Mouse (Mus musculus) ovary, postnatal 10 days (tissue): Measurements from ENCODE around the gene Il13.

Experiments
- DNase-seq: peaks from one replicate; pipeline ENCODE4 v3.0.0; 2022; ENCODE audit warnings: low spot score

Gene Il13

DNA sequence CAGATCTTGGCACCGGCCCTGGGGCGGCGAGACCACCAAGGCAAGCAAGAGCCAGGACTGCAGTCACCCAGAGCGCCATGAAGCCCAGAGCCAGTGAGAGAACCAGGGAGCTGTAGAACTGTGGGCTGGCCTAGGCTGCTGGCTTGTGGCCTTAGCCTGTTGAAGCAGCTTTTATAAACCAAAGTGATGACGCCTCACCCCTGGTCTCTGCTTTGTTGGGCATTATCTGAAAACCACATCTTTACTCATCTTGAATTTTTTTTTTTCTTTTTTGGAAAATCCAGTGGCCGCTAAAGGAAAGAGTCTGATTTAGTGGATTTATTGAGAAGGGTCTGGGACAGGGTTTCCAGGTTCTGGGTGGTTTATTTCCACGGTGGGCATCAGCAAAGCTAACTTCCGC, at the start of gene Il13:
Gene Il13, minus strand, starts transcription at position 147 of the 400 bp plus-strand sequence.
- DNase-seq = no peak

DNA sequence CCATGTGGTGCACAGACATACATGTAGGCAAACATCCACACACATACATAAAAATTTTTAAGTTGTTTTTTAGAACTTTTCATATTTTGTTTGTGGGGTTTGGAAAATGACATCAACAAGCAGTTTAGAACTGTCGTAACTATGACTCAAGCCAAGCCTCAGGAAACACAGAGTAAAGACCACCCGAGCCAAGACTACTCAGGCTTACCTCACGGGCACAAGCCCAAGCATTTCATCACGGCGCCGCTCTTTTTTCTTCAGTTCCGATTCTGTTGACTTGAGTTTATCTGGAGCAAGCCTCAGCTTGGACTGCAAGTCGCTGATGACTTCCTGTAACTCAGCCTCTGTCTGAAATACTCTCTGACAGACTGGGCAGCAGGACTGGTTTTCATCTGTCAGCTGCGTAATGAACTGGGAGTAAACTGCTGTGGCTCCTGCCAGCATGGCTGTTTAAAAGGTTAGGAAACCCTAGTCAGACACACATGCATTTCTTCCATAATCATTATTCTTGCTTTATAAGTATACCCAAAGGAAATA, 48.6 kb upstream of the Il13 start:
- no peak for DNase-seq

DNA sequence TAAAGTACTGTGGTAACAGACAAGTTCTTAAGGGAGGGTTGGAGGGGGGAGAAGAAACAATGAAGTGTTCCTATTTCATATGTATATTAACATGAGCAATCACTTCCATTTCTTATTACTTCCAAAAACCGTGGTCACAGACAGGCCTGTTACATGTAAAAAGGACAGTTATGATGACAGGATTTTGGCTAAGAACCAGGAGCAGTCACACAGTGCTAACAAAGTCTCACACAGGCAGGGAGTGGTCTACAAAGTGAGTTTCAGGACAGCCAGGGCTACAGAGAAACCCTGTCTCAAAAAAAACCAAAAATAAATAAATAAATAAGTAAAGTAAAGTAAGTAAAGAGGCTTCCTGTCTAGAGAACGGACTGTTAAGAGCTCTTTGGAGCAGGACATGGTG, 47.7 kb upstream of the Il13 start:
- DNase-seq = no peak

DNA sequence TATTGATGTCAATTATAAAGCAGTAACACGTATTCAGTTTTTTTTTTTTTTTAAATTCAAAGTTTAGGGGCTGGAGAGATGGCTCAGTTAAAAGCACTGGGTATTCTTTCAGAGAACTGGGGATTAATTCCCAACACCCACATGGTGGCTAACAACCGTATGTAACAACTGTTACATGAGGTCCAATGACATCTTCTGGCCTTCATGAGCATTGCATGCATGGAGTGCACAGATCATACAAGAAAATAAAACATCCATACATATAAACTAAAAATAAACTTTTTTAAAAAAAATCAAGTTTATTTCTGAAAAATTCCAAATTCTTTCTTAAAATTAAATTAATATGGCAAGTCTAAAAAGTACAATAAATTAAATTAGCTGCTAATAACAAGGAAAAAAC, 47.2 kb upstream of the Il13 start:
- DNase-seq = no peak

DNA sequence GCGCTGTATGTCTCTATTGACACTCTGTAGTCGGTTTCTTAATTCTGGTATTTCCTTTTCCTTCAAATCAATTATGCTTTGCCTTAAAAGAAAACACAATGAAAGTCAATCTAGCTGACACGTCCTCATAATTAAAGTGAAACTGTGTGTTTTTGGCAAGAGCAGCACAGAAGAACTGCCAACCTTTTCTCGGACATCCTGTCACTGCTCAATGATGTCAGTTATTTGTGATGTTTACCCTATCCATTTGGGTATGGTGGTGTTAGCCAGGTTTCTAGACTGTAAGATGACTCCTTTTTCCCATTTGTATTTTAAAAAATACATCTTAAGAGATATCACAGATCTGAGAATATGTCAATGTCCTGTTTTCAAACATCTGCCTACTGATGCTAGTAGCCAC, 45.6 kb upstream of the Il13 start:
- no peak for DNase-seq

DNA sequence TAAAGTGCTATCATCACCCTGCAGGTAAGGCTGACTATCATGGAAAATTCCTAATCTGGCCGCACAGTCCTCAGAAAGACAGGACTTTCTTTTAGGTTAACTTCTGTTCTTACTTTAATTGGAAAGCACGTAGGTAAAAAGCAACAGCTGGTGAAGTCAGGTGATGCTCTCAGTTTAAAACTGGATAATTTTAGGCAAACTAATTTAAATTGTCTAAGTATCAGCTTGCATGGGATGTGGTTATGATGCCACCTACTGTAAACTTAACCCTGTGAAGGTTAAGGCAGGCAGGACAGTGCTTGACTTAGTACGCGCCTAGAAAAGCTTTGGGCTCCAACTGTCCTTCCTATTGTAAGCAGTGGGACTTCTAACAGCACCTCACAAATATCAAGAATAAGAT, 36.9 kb upstream of the Il13 start:
- DNase-seq = no peak

DNA sequence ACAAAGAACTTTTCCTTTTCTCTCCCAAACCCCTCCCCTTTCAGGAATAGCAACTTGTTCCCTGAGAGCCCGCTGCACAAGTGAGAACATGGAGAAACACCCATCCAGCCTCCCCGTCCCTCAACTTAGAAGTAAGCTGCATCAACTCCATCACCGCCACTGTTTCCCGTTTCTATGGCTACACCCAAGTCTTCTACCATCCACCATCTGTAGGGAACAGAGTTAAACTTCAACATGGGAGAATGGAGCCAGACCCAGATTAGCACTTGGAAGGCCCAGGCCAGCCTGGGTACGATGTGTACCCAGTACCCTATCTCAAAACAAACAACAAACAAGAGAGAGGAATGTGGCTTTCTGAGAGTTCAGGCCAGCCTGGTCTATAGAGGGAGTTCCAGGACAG, 29.6 kb upstream of the Il13 start:
- DNase-seq = no peak

DNA sequence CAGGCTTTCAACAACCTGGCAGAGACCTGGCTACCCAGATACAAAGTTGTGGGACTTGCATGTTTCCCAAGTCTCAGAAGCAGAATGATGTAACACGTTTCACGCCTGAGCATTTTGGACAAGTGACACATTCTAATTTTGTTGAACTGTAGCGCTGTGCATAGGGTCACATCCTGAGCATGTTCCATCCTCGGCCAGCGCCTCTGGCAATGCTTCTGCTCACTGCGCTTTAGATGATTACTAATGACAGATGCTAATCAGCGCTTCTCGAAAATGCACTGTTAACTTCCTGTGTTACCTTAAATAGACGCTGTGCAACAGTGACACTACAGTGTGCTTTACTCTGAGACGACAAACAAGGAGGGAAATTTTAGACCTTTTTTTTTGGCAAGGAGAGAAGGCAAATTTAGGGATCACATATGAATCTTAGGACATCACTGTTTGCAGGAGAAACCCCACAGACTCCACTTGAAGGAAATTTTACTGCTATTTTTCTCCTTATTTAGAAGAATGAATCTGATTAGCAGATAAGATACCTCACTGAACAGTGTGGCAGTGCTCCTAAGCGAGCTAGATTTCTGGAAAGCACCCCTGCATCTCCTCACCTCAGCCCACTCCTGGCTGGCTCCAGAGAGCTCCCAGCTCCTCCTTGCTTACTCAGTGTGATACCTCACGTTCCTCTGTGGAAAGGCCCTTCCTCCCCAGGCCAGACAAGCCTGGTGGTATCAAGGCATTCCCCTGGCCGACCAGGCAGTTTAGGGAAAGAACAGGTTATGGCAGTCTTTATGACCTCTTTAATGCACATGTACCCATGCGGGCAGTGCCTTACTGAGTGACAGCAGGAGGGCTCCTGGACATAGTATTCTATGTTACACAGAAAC, 28.5 kb upstream of the Il13 start:
- DNase-seq = no peak

DNA sequence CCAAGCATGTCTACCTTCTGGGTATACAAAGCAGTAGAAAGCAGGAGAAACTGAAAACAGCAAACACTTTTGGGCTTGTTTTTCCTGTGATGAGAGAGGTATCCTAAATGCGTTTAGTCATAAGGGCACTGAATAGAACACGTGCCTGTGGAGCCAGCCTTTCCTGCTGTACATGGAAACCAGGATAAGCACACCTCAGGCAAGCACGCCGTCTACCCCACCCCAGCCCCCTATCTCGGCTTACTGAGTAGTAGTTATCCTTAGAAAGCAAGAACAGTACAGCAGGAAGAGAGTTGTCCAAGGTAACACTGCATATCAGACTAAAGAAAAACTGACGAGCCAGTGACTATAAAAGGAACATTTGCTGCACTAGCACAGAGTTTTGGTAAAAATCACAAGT, 23.3 kb upstream of the Il13 start:
- DNase-seq = no peak

DNA sequence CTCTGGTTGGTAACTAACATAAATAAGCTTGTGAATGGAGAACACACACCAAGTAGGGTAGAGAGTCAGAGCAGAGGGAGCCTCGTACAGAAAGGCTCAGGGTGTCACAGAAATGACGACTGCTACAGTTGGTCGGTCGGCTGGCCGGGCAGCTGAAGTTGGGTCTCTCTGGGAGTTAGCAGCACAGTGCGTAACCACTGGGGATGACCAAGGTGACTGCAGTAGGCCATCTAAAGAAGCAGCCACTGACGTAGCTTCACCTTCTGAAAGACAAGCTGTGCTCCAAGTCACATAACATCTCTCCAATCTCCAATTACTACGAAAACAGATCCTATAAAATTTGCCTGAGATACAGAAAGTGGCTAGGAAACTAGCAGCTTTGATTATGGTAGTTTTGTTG, 22.9 kb upstream of the Il13 start:
- no peak for DNase-seq

DNA sequence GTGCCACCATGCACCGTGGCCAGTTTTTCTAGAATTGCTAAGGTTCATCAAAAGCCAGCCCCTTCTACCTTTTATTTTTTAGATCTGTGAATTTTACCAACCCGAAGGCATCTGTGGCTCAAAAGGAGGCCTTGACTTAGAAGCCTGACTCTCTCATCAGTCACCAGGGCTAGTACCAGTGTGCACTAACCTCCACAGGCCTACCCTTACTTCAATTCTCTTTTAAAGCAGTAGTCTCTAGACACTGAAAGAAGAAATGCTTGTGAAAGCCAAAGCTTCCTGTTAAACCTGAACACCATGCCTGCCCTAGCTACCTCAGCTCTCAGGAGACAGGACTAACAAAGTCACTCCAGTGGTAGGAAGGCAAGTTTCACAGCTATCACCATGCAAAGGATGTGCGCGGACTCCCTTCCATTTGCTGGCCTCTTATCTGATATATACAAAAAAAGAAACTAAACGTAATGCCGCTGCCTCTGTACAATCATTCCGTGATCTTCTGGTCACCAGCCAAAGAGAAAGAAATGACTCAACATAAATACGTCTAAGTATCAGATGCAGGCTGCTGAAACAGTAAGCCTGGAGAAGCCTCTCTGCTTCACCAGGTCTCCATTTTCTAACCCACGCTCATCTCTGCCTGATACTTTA, 22.2 kb upstream of the Il13 start:
- DNase-seq = no peak

DNA sequence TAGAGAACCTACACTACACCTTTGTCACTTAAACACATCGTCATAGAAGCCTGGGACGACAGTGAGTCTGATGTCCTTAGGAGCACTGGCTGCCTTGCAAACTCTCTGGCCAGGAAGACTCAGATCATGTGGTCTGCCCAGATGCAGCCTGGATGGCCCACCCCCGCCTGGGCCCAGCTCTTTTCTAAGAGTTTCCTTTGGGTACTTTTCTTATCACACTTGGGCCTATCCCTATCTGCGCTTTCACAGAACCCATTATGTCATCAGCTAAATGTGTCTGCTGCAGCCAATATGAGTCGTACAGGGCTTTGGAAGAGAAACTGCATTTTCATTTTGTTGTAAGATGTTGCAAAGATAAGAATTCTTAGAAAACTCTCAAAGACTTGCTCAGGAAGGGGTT, 20.5 kb upstream of the Il13 start:
- DNase-seq = no peak

DNA sequence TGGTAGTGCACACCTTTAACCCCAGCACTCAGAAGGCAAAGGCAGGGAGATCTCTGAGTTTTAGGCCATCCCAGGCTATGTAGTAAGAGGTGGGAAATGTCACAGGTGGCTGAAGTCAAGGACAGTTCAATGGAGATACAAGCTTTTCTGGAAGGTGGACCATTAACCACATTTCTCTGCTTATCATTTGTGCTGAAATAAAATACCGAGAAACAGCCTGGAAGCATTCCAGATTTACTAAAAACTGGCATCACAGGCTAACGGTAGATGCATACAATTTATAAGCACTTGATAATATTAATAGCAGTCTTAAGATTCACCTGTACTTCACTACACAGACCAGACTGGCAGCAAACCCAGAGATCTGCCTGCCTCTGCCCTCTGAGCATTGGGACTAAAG, 17.9 kb upstream of the Il13 start:
- DNase-seq = no peak

DNA sequence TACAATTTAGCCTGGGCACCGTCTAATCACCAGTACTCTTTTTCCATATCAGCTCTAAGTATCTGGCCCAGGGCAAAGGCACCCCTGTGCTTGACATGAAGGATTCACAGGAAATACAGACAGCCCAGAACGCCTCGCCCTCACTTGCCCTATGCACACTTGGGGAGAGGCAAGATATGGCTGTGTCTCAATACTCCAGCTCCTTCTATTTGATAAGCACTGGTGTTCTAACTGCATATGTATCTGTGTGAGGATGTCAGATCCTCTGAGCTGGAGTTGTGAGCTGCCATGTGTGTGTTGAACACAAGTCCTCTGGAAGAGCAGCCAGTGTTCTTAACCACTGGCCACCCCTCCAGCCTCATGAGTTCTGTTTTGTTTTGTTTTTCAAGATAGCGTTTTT, 16.9 kb upstream of the Il13 start:
- no peak for DNase-seq

DNA sequence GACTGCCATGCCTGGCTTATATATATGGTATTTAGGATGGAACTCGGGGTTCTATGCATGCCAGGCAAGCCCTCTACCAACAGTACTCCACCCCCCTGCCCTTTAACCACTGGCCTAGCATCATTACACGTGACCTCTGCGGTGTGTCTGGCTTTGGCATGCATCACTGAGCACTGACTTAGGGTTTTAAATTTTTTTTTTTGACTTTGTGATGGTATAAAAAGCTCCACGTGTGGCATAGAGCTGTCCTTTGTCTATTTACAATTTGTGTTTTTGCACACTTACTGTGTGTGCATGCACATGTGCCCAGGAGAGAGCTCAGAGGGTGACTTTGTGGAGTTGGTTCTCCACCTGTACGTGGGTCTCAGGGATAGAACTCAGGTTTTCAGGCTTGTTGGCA, 9.5 kb upstream of the Il13 start:
- no peak for DNase-seq

DNA sequence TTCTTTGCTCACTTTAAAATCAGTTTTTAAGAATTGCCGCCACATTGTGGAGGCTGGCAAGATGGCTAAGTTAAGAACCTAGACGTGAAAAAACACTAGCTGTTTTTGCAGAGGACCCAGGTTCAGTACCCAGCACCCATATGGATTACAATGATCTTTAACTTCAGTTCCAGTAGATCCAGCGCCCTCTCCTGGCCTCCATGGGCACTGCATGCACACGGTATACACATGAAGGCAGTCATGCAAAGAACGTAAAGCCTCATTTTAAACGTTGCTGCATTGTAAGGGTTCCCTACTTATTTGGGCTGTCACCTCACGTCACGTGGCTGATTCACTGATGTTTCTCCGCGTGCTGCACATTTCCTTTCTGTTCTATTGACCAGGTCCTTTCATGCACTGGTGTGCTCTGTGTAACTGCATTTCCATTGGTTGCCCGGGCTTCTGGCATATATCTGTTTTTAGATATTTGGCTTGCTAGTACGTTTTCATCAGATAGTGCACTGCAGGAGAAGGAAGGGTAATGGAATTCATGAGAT, 8.3 kb upstream of the Il13 start:
- DNase-seq = no peak

DNA sequence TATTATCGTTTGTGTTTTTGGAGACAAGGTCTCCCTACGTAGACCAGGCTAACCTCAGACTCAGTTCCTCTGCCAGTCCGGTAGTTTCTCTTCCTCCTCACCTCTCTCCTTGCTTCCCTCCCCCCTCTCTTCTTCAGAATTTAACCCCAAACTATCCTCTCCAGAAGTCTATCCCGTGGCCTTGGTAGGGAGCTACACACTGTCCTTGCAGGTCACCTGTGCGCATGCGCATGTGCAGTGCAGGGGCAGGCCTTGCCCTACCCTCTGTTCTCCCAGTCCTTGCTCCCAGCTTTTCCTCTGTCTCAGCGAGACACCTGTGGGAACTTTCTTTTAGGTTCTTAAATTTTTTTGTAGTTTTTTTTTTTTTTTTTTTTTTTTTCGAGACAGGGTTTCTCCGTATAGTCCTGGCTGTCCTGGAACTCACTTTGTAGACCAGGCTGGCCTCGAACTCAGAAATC, 3.3 kb upstream of the Il13 start:
- DNase-seq = no peak

DNA sequence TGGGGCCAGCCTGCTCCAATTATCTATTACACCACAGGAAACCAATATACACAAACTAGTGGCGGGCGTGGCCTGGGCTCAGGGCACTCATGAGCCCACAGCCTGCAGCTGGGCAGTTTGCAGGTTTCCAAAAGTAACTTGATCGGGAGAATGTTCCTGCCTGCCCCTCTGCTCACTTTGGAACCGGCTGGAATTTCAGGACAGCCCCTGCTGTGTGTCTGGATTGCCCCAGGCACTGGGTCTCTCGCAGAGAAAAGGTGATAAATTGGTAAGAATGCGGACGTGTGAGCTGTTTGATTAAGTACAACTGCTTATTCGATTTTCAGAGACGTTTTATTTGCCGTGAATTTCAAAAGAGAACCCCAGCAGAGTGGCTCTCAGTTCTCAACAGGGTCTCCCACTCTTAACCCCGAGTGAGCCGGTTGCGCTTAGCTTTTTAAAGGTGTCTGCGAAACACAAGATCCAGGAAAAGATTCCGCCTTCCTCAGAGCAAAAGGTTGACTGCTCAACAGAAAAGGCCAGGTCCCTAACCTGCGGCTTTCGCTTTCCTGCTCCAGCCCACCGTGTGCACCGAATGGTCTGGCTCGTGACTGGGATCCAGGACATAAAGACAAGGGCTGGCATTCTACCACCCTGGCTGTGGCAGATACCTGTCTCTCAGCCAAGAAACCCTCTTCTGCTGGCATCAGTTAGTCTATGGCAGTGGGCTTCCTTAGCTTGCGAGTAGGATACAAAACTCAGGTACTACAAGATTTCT, 2.7 kb upstream of the Il13 start:
- no peak for DNase-seq

DNA sequence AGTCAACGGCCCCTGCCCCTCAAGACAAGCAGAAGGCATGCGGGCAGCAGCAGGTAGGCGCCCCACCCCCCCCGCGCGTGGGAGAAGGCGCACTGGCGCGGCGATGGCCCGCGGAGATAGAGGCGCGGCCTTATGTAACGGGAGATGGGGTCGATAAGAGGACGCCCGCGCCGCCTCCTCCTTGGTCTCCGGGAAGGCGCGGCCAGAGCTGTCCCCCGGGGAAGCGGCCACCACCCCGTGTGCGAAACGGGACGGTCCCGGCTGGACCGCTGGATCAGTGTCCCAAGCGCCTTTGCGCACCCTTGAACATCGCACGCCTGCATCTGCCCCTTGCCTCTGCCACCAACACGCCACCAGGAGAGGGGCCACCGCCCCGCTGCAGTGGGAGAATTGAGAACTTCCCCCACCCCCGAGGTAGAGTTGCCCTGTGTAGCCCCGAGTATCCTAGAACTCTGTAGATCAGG, 1.7 kb upstream of the Il13 start:
- DNase-seq = no peak

DNA sequence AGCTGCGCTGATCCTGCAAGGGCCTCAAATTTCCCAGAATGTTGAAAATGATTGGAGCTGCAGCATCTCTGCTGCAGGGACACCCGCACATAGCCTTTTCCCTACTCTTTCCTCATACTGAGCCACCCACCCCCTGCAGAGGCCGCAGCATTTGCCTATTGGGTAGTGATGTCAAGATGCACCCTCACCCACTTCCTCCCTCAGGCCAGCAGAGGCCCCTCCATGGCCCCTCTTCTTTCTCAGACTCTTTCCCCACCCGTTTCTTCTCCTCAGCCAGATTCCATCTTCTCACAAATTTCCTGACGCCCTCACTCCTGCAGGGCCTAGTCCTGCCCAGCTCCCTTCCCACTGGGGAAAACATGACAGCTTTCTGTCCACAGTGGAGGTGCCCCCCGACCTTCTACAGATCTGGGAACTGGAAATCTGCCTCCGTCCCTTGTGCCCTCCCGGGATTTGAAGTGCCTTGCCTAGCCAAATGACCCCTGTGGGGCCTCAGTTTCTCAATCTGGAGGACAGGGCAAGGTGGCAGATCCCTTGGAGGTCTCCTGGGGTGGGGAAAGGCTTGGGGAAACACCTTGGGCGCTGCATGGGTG, 1.2 kb upstream of the Il13 start:
- no peak for DNase-seq

DNA sequence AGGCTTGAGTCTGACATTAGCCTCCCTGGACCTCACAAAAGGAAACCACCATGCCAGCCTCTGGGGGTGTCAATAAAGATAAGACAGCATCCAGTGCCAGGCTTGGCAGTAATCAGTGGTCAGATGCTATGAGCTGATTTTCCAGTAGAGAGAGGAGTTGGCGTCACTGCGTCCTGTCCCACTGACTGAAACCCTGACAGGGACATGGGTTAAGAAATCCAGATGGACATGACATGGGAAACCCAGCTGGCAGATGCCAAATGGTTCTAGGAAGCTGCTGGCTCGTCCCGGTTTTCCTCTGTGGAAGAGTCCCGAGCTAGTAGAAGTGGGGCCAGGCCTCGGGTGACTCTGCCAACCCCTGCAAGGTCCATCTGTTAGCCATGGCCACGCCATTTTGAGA, 858 bp downstream of the Il13 start:
- DNase-seq = no peak
